Mouse (Mus musculus): ENCODE measurements around the gene Nfix.

DNA sequence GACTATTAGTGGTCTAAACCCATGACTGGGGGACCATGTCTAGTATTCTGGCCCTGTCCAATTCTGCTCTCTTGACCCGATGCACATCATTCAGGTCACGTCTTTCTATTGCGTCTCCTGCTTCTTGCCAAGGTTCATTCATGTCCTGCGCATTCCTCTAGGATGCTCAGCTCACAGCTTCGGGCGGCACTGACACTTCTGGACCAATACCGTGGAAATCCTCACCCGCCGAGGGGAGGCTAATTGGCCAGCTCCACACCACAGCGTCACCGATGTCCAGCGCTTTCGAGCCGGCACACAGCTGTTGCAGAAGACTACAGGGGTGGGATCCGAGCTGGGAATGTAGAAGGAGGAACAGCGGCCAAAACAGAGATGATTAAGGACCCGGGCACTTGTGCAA, 16.0 kb upstream of the Nfix start:
- no peak for TF ChIP-seq CTCF (IDR thresholded peaks at IDR 0.05; ENCODE audit: low read depth, low read length)
- no peak for TF ChIP-seq POLR2A (IDR thresholded peaks at IDR 0.05; ENCODE audit: insufficient read depth, low read length)
- TF ChIP-seq EP300 (IDR thresholded peaks at IDR 0.05; ENCODE audit: insufficient read depth, low read depth, low read length) = no peak

Measured in ES-Bruce4 (cell line).